In genomic region chr11:113071942-113072341, GRCm38 (mm10) we compare ENCODE assay signal across 21 mouse cellular contexts.
DNase-seq lines count a peak whose midpoint lies in the region; ATAC-seq and TF ChIP-seq lines count a peak whose summit lies in the region.
"Had no signal": no experiment of that assay in that cellular context is flagged by ENCODE, and none has a peak within 500 bp of the region (broad histone marks: within the 10 kb centered on the region; RNA-seq: fewer than 3 reads in every experiment).

No protein-coding gene starts in this region.

- no peak for ATAC-seq in forebrain, embryonic 11.5 days (replicated peaks; ENCODE audit: low FRiP score)
- ATAC-seq in forebrain, embryonic 15.5 days (replicated peaks) = no peak
- ATAC-seq in midbrain, embryonic 16.5 days = no peak
- ATAC-seq in hindbrain, postnatal 0 days = no peak

- 17% methylated on average over 10 of the region's 10 CpGs for WGBS in forebrain, embryonic 11.5 days
- WGBS in forebrain, embryonic 15.5 days = 16% methylated on average over 10 of the region's 10 CpGs
- 31% methylated on average over 10 of the region's 10 CpGs for WGBS in midbrain, embryonic 10.5 days
- 19% methylated on average over 10 of the region's 10 CpGs for WGBS in midbrain, embryonic 16.5 days
- WGBS in hindbrain, postnatal 0 days = 49% methylated on average over 10 of the region's 10 CpGs
- WGBS in olfactory bulb, adult 2 months = 46% methylated on average over 10 of the region's 10 CpGs
- 81% methylated on average over 10 of the region's 10 CpGs for WGBS in kidney, adult 2 months

- H3K9me3 ChIP-seq in forebrain, embryonic 11.5 days (ENCODE audit: control insufficient read depth, low read length) = no peaks in the 10 kb centered on the region; the same call in 1 of the 2 replicates
- H3K9me3 ChIP-seq in forebrain, embryonic 15.5 days = no peaks in the 10 kb centered on the region
- peaks cover 14% of the 10 kb centered on the region; the same call in 1 of the 2 replicates for H3K9me3 ChIP-seq in midbrain, embryonic 10.5 days (replicated peaks)
- no peaks in the 10 kb centered on the region for H3K9me3 ChIP-seq in midbrain, embryonic 16.5 days (replicated peaks; ENCODE audit: control insufficient read depth, low read length, poor library complexity, severe bottlenecking)
- H3K9me3 ChIP-seq in hindbrain, postnatal 0 days (ENCODE audit: low read length) = no peaks in the 10 kb centered on the region
- H3K9me3 ChIP-seq: embryonic facial prominence, embryonic 13.5 days had no signal

- H3K27me3 ChIP-seq in forebrain, embryonic 11.5 days (ENCODE audit: control insufficient read depth, insufficient read depth, low read length) = no peaks in the 10 kb centered on the region
- no peaks in the 10 kb centered on the region for H3K27me3 ChIP-seq in forebrain, embryonic 15.5 days
- no peaks in the 10 kb centered on the region for H3K27me3 ChIP-seq in midbrain, embryonic 10.5 days (ENCODE audit: low read depth, poor library complexity, severe bottlenecking)
- H3K27me3 ChIP-seq in midbrain, embryonic 16.5 days (ENCODE audit: control insufficient read depth, insufficient read depth, low read depth, low read length) = no peaks in the 10 kb centered on the region
- H3K27me3 ChIP-seq in hindbrain, postnatal 0 days (ENCODE audit: insufficient read depth, low read length) = no peaks in the 10 kb centered on the region
- H3K27me3 ChIP-seq in kidney, adult 2 months (replicated peaks; ENCODE audit: control insufficient read depth, insufficient read depth, low read length) = no peaks in the 10 kb centered on the region
- H3K27me3 ChIP-seq: embryonic facial prominence, embryonic 13.5 days had no signal

- TF ChIP-seq CTCF in hindbrain, postnatal 0 days (IDR thresholded peaks at IDR 0.05; ENCODE audit: low read depth) = no peak
- TF ChIP-seq CTCF in olfactory bulb, adult 2 months (IDR thresholded peaks at IDR 0.05; ENCODE audit: insufficient read depth, low read depth, low read length) = no peak
- no peak for TF ChIP-seq CTCF in kidney, adult 2 months (conservative IDR thresholded peaks at IDR 0.05; ENCODE audit: insufficient read depth, insufficient read length, low read depth, low read length)

- no peaks in the 10 kb centered on the region for H3K36me3 ChIP-seq in forebrain, embryonic 11.5 days (ENCODE audit: control insufficient read depth, insufficient read depth, low read length)
- H3K36me3 ChIP-seq in forebrain, embryonic 15.5 days = no peaks in the 10 kb centered on the region
- 0 out of 2 replicates have a peak, but pooled peaks cover 2% of the 10 kb centered on the region for H3K36me3 ChIP-seq in midbrain, embryonic 10.5 days
- H3K36me3 ChIP-seq in midbrain, embryonic 16.5 days (ENCODE audit: control insufficient read depth, insufficient read depth, low read length) = no peaks in the 10 kb centered on the region
- no peaks in the 10 kb centered on the region for H3K36me3 ChIP-seq in hindbrain, postnatal 0 days (ENCODE audit: insufficient read depth, low read length)
- no peaks in the 10 kb centered on the region for H3K36me3 ChIP-seq in kidney, adult 2 months (ENCODE audit: control insufficient read depth, insufficient read depth, low read length)
- H3K36me3 ChIP-seq: embryonic facial prominence, embryonic 13.5 days; heart, embryonic 10.5 days had no signal

- peaks cover 10% of the 10 kb centered on the region; the same call in 1 of the 2 replicates for H3K4me1 ChIP-seq in forebrain, embryonic 11.5 days (replicated peaks; ENCODE audit: control insufficient read depth, insufficient read depth, low read length)
- H3K4me1 ChIP-seq in forebrain, embryonic 15.5 days = peaks cover 11% of the 10 kb centered on the region
- peaks cover 14% of the 10 kb centered on the region for H3K4me1 ChIP-seq in midbrain, embryonic 10.5 days
- peaks cover 8% of the 10 kb centered on the region; the same call in 1 of the 2 replicates for H3K4me1 ChIP-seq in midbrain, embryonic 16.5 days (ENCODE audit: control insufficient read depth, insufficient read depth, low read length)
- H3K4me1 ChIP-seq in hindbrain, postnatal 0 days (ENCODE audit: insufficient read depth, low read length) = no peaks in the 10 kb centered on the region
- H3K4me1 ChIP-seq in olfactory bulb, adult 2 months (ENCODE audit: control insufficient read depth, insufficient read depth, low read length) = peaks cover 10% of the 10 kb centered on the region; the same call in 1 of the 2 replicates
- H3K4me1 ChIP-seq in kidney, adult 2 months (ENCODE audit: control insufficient read depth, insufficient read depth, low read length) = no peaks in the 10 kb centered on the region; the same call in 1 of the 2 replicates
- H3K4me1 ChIP-seq: embryonic facial prominence, embryonic 13.5 days; heart, embryonic 10.5 days had no signal

- DNase-seq in forebrain, embryonic 11.5 days (ENCODE audit: low spot score) = no peak
- DNase-seq in midbrain, embryonic 10.5 days (ENCODE audit: low spot score) = no peak
- no peak for DNase-seq in hindbrain, postnatal 0 days (ENCODE audit: low spot score)
- no peak for DNase-seq in frontal cortex, postnatal 14 days (ENCODE audit: low spot score in 2 of 2)
- no peak for DNase-seq in kidney, adult 2 months
- DNase-seq: adrenal gland, postnatal 14 days; cerebellum, adult 2 months; cerebellum, postnatal 25 days; embryo, embryonic 11 days; kidney, adult 18-20 months; kidney, postnatal 10 days; right cerebral cortex, postnatal 14 days had no signal

- H3K27ac ChIP-seq in forebrain, embryonic 11.5 days (ENCODE audit: low read depth, low read length) = no peak overlapping the region
- no peak overlapping the region for H3K27ac ChIP-seq in forebrain, embryonic 15.5 days (replicated peaks)
- H3K27ac ChIP-seq in midbrain, embryonic 10.5 days (replicated peaks) = peak overlapping the region; percentile 69
- no peak overlapping the region; the same call in 1 of the 2 replicates for H3K27ac ChIP-seq in midbrain, embryonic 16.5 days (ENCODE audit: low read length)
- H3K27ac ChIP-seq in hindbrain, postnatal 0 days = peak overlapping the region; percentile 42; the same call in 1 of the 2 replicates
- 0 out of 2 replicates have a peak overlapping the region, but pooled peaks have one; percentile 9 for H3K27ac ChIP-seq in olfactory bulb, adult 2 months (ENCODE audit: insufficient read depth, low read depth, low read length)
- H3K27ac ChIP-seq in kidney, adult 2 months (ENCODE audit: insufficient read depth, low read depth, low read length) = no peak overlapping the region
- H3K27ac ChIP-seq: embryonic facial prominence, embryonic 13.5 days; heart, embryonic 10.5 days; macrophage; stomach, postnatal 0 days had no signal

- no peak overlapping the region for H3K4me3 ChIP-seq in forebrain, embryonic 11.5 days (ENCODE audit: low read depth, low read length)
- H3K4me3 ChIP-seq in forebrain, embryonic 15.5 days = no peak overlapping the region
- no peak overlapping the region for H3K4me3 ChIP-seq in midbrain, embryonic 10.5 days
- no peak overlapping the region for H3K4me3 ChIP-seq in midbrain, embryonic 16.5 days (ENCODE audit: low read depth, low read length)
- no peak overlapping the region for H3K4me3 ChIP-seq in hindbrain, postnatal 0 days (ENCODE audit: low read length)
- no peak overlapping the region for H3K4me3 ChIP-seq in olfactory bulb, adult 2 months (ENCODE audit: insufficient read depth, low read depth, low read length)
- H3K4me3 ChIP-seq in kidney, adult 2 months (ENCODE audit: insufficient read depth, low read depth, low read length) = no peak overlapping the region
- H3K4me3 ChIP-seq: embryonic facial prominence, embryonic 13.5 days; erythroblast, embryonic 14.5 days; heart, embryonic 10.5 days; myocyte had no signal

- H3K9ac ChIP-seq in forebrain, embryonic 11.5 days (ENCODE audit: low read length) = peak overlapping the region; percentile 32; the same call in 1 of the 2 replicates
- no peak overlapping the region for H3K9ac ChIP-seq in forebrain, embryonic 15.5 days (replicated peaks)
- no peak overlapping the region for H3K9ac ChIP-seq in midbrain, embryonic 16.5 days (ENCODE audit: low read depth, low read length)
- H3K9ac ChIP-seq in hindbrain, postnatal 0 days (replicated peaks; ENCODE audit: low read length) = no peak overlapping the region
- H3K9ac ChIP-seq: embryonic facial prominence, embryonic 13.5 days had no signal

- TF ChIP-seq POLR2A in olfactory bulb, adult 2 months (IDR thresholded peaks at IDR 0.05; ENCODE audit: insufficient read depth, low read depth, low read length) = no peak
- TF ChIP-seq POLR2A in kidney, adult 2 months (IDR thresholded peaks at IDR 0.05; ENCODE audit: low read depth, low read length) = no peak

- H3K4me2 ChIP-seq in forebrain, embryonic 11.5 days (ENCODE audit: low read depth, low read length, severe bottlenecking) = no peak overlapping the region
- no peak overlapping the region for H3K4me2 ChIP-seq in forebrain, embryonic 15.5 days (replicated peaks)
- no peak overlapping the region for H3K4me2 ChIP-seq in midbrain, embryonic 16.5 days (ENCODE audit: low read length)
- no peak overlapping the region for H3K4me2 ChIP-seq in hindbrain, postnatal 0 days (ENCODE audit: low read depth, low read length)
- H3K4me2 ChIP-seq: embryonic facial prominence, embryonic 13.5 days had no signal

Comparison
In these comparisons a context has a peak if more than half of its experiments do, and no peak if none do; other contexts are left out.
1. H3K27ac ChIP-seq: peak in midbrain, embryonic 10.5 days (single experiment), hindbrain, postnatal 0 days (single experiment) and olfactory bulb, adult 2 months (single experiment); none in forebrain, embryonic 11.5 days (single experiment), forebrain, embryonic 15.5 days (single experiment), midbrain, embryonic 16.5 days (single experiment) and kidney, adult 2 months (single experiment).